Mouse (Mus musculus) E14TG2a.4 (cell line): ENCODE measurements around the gene Rnft1.

Experiments used
- CTCF ChIP-seq: conservative IDR thresholded peaks from 2 replicates; pipeline ENCODE4 v1.5.1; 2014; ENCODE audit warnings: low read length
- NANOG ChIP-seq: IDR thresholded peaks from 2 replicates; pipeline ENCODE4 v1.6.1; 2014; ENCODE audit warnings: borderline replicate concordance, low read length, mixed read lengths

DNA sequence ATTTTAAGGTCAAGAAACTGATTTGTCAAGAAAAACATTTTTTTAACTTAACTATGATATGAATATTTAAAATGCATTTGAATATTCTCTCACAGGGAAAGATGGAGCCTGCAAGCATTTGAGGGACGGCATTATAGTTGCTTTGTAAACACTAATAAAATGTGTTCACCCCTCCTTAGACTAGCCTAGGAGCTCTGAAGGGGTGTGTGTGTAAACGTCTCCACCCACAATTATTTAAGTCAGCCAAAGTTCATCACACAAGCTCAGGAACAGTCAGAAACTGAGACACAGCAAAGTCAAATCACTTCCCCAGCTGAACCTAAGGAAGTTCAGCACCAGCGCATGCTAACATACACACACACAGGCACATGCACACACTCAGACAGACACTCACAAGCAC lies 10.9 kb upstream of the Rnft1 start:
- no peak for TF ChIP-seq CTCF
- TF ChIP-seq NANOG: no peak
